Mouse (Mus musculus): ENCODE results near the gene Bmpr1b. TPM values are rescaled to one million over a fixed set of nuclear protein-coding genes. Genes with fewer than 3 reads are reported as not detected.

Bmpr1b gene
- polyA plus RNA-seq, 1 experiment from 2014 or later = 12.2 TPM

DNA sequence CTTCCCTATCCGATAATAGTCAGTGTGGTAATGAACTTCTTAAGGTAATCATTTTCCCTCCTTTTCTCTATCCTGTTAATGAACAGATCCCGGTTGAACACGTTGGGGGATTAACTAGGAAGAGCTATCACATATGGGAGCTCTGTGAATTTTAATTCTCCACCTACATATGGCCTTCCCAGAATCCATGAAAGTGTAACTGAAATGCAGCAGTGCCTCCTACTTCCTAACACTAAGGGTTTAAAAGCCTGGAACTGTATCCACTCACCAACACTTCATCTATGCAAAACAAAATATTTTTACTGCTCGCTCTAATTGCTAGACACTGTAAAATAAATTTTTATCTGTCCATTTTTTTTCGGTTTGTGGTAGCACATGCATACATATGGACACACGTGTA, 63.0 kb downstream of the Bmpr1b start:
- H3K9me3 ChIP-seq (replicated peaks) = no peaks in the 10 kb centered on the region

GRCm38 (mm10) chr3:142104027-142104805, 65.0 kb downstream of the Bmpr1b start:
- no peaks in the 10 kb centered on the region for H3K27me3 ChIP-seq
- no peak overlapping the region for H3K27ac ChIP-seq
- no peak overlapping the region for H3K4me3 ChIP-seq
- no peak overlapping the region for H3K9ac ChIP-seq
- 86% methylated on average over 10 of the region's 10 CpGs for WGBS
- H3K4me1 ChIP-seq = no peaks in the 10 kb centered on the region; the same call in 1 of the 2 replicates
- no peaks in the 10 kb centered on the region for H3K9me3 ChIP-seq (replicated peaks)
- H3K36me3 ChIP-seq = no peaks in the 10 kb centered on the region
- no peak for ATAC-seq (ENCODE audit: low FRiP score)
- no peak overlapping the region for H3K4me2 ChIP-seq (replicated peaks)

More for the DNA sequence above, 63.0 kb downstream of the Bmpr1b start:
- Histone ChIP-seq H3K36me3 (no peaks in the 10 kb centered on the region), H3K27me3 (no peaks in the 10 kb centered on the region), H3K4me2 (replicated peaks) (no peak overlapping the region), H3K4me3 (no peak overlapping the region), H3K4me1 (no peaks in the 10 kb centered on the region; the same call in 1 of the 2 replicates), H3K27ac (no peak overlapping the region), H3K9ac (no peak overlapping the region)
- 88% methylated on average over 6 of the region's 6 CpGs for whole genome bisulfite sequencing
- ATAC-seq (ENCODE audit: low FRiP score) = no peak

DNA sequence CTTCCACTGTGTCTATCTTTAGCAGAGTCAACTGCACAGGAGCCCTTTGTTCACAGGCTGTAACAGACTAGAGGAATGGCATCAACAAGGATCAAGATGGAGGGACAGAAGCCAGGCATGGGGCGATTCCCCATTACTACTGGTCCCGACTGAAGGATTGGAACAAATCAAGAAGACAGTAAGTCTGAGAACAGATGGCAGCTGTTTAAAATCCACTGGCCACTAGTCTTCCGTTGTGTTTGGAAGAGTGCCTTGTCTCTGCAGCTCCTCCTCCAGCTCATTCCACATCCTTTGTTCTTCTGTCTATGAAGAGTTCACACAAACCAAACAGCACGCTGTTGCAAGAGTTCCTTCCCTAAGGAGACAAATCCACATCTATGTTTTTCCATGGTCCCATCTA, 65.6 kb downstream of the Bmpr1b start:
- H3K4me2 ChIP-seq (replicated peaks) = no peak overlapping the region
- no peak overlapping the region for H3K4me3 ChIP-seq
- no peak overlapping the region for H3K9ac ChIP-seq
- no peaks in the 10 kb centered on the region; the same call in 1 of the 2 replicates for H3K4me1 ChIP-seq
- ATAC-seq (ENCODE audit: low FRiP score) = no peak
- no peaks in the 10 kb centered on the region for H3K9me3 ChIP-seq (replicated peaks)
- WGBS = 92% methylated on average over 4 of the region's 4 CpGs
- H3K36me3 ChIP-seq = no peaks in the 10 kb centered on the region
- H3K27ac ChIP-seq = no peak overlapping the region
- no peaks in the 10 kb centered on the region for H3K27me3 ChIP-seq

GRCm38 (mm10) chr3:142099151-142099550, 70.1 kb downstream of the Bmpr1b start:
- no peaks in the 10 kb centered on the region for H3K9me3 ChIP-seq (replicated peaks)
- H3K4me1 ChIP-seq = no peaks in the 10 kb centered on the region
- H3K27me3 ChIP-seq = no peaks in the 10 kb centered on the region
- WGBS = 54% methylated on average over 2 of the region's 2 CpGs
- ATAC-seq (ENCODE audit: low FRiP score) = no peak
- no peaks in the 10 kb centered on the region for H3K36me3 ChIP-seq
- no peak overlapping the region for H3K4me2 ChIP-seq (replicated peaks)
- H3K27ac ChIP-seq = no peak overlapping the region
- H3K4me3 ChIP-seq = no peak overlapping the region
- no peak overlapping the region for H3K9ac ChIP-seq

DNA sequence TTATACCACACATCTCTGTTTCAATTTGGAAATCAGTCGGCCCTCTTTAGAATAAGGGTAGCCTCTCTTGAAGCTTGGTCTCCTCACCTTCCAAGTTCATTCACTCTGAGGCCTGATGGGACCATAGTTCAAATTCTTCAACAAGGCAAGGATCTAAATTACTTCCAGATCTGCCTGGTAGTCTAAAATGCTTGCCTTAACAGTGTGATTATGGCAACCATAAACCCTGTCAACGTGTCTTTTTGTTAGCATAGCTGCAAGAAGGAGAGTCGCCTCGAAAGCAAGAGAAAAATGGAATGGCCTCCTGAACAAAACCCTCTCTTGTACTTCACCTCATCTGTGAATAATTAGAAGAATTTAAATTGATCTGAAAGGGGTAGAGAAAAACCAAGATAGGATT, 75.2 kb downstream of the Bmpr1b start:
- Histone ChIP-seq H3K4me1 (no peaks in the 10 kb centered on the region), H3K27me3 (no peaks in the 10 kb centered on the region), H3K9ac (no peak overlapping the region), H3K27ac (no peak overlapping the region), H3K36me3 (no peaks in the 10 kb centered on the region), H3K4me3 (no peak overlapping the region), H3K4me2 (replicated peaks) (no peak overlapping the region), H3K9me3 (replicated peaks) (no peaks in the 10 kb centered on the region)
- no peak for ATAC-seq (ENCODE audit: low FRiP score)
- WGBS = 75% methylated on average over 4 of the region's 4 CpGs

GRCm38 (mm10) chr3:142089684-142090083, 79.5 kb downstream of the Bmpr1b start:
- no peak for ATAC-seq (ENCODE audit: low FRiP score)
- Histone ChIP-seq H3K27me3 (no peaks in the 10 kb centered on the region), H3K9me3 (replicated peaks) (no peaks in the 10 kb centered on the region), H3K9ac (no peak overlapping the region), H3K4me2 (replicated peaks) (no peak overlapping the region), H3K36me3 (no peaks in the 10 kb centered on the region), H3K4me1 (peaks cover 2% of the 10 kb centered on the region; the same call in 1 of the 2 replicates), H3K27ac (no peak overlapping the region), H3K4me3 (no peak overlapping the region)
- WGBS = 95% methylated on average over 4 of the region's 4 CpGs

- Histone ChIP-seq H3K27me3 (no peaks in the 10 kb centered on the region), H3K9ac (no peak overlapping the region), H3K4me1 (peaks cover 2% of the 10 kb centered on the region; the same call in 1 of the 2 replicates), H3K36me3 (no peaks in the 10 kb centered on the region), H3K4me2 (replicated peaks) (no peak overlapping the region), H3K9me3 (replicated peaks) (no peaks in the 10 kb centered on the region), H3K27ac (no peak overlapping the region), H3K4me3 (no peak overlapping the region)
- WGBS = 67% methylated on average over 3 of the region's 3 CpGs
- ATAC-seq (ENCODE audit: low FRiP score) = no peak
Measured at GRCm38 (mm10) chr3:142085938-142086337, 83.3 kb downstream of the Bmpr1b start.

- no peak overlapping the region for H3K4me2 ChIP-seq (replicated peaks)
- no peaks in the 10 kb centered on the region for H3K36me3 ChIP-seq
- H3K4me3 ChIP-seq = no peak overlapping the region
- 51% methylated on average over 1 of the region's 1 CpGs for WGBS
- no peak for ATAC-seq (ENCODE audit: low FRiP score)
- no peaks in the 10 kb centered on the region for H3K27me3 ChIP-seq
- peaks cover 2% of the 10 kb centered on the region; the same call in 1 of the 2 replicates for H3K4me1 ChIP-seq
- no peak overlapping the region for H3K27ac ChIP-seq
- H3K9me3 ChIP-seq (replicated peaks) = no peaks in the 10 kb centered on the region
- H3K9ac ChIP-seq = no peak overlapping the region
Measured at GRCm38 (mm10) chr3:142084091-142084490, 85.1 kb downstream of the Bmpr1b start.

DNA sequence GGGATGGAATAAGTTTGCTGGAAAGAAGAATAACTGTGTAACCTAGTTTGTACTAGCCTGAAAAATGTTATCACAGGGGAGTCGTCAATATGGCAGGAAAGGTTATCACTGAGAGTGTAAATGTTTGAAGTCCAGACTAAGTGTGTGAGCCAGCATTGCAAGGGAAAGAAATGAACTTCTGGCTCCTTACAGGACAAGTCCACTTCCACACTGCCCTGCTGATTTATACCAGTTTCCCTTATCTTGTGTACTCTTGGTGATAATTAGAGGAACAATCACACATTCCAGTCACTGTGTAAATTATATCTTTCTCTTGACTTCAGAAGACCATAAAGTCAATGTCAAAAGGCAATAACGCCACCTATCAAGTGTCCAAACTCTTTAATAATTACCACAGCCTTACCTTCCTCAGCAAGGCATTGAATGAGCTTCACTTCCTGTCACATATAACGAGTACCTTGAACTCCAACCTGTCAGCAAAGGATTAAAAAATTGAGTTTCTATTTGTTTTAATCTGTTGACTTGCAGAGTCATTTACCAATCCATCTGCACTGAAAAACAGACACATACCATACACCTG, 91.4 kb downstream of the Bmpr1b start:
- no peak overlapping the region for H3K27ac ChIP-seq
- no peak for ATAC-seq (ENCODE audit: low FRiP score)
- no peak overlapping the region for H3K4me3 ChIP-seq
- H3K9me3 ChIP-seq (replicated peaks) = no peaks in the 10 kb centered on the region
- H3K4me1 ChIP-seq = no peaks in the 10 kb centered on the region
- WGBS = 89% methylated on average over 3 of the region's 3 CpGs
- no peak overlapping the region for H3K9ac ChIP-seq
- no peak overlapping the region for H3K4me2 ChIP-seq (replicated peaks)
- no peaks in the 10 kb centered on the region for H3K36me3 ChIP-seq
- no peaks in the 10 kb centered on the region for H3K27me3 ChIP-seq

GRCm38 (mm10) chr3:142071601-142072000, 97.6 kb downstream of the Bmpr1b start:
- H3K4me2 ChIP-seq (replicated peaks) = no peak overlapping the region
- no peak overlapping the region for H3K27ac ChIP-seq
- no peaks in the 10 kb centered on the region for H3K4me1 ChIP-seq
- no peak overlapping the region for H3K4me3 ChIP-seq
- no peaks in the 10 kb centered on the region for H3K27me3 ChIP-seq
- H3K36me3 ChIP-seq = no peaks in the 10 kb centered on the region
- ATAC-seq (ENCODE audit: low FRiP score) = no peak
- no peaks in the 10 kb centered on the region for H3K9me3 ChIP-seq (replicated peaks)
- no peak overlapping the region for H3K9ac ChIP-seq
- 94% methylated on average over 5 of the region's 5 CpGs for WGBS

GRCm38 (mm10) chr3:142066792-142067346, 102.4 kb downstream of the Bmpr1b start:
- no peaks in the 10 kb centered on the region for H3K27me3 ChIP-seq
- H3K4me1 ChIP-seq = peaks cover 8% of the 10 kb centered on the region
- H3K36me3 ChIP-seq = no peaks in the 10 kb centered on the region
- H3K9ac ChIP-seq = no peak overlapping the region
- H3K9me3 ChIP-seq (replicated peaks) = no peaks in the 10 kb centered on the region
- H3K4me3 ChIP-seq = no peak overlapping the region
- 50% methylated on average over 1 of the region's 1 CpGs for WGBS
- H3K4me2 ChIP-seq (replicated peaks) = no peak overlapping the region
- no peak overlapping the region for H3K27ac ChIP-seq
- ATAC-seq (ENCODE audit: low FRiP score) = no peak

DNA sequence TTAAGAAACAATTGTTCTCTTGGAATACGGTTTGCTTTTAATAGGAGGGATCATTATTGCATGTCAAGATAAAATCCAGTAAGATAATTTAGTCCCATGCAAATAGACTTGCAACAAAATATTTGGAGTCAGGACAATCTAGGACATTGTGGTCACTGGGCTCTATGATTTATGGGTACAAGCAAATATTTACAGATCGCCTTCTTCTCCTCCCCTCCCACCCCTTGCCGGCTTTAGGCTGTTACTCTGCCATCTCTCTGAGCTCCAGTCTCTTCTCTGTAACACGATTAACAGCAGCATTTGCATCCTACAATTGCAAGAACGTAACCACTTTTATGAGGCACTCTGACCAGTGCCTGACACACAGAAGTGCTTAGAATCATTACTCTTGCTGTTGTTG, 104.1 kb downstream of the Bmpr1b start:
- ATAC-seq (ENCODE audit: low FRiP score) = no peak
- no peak overlapping the region for H3K27ac ChIP-seq
- H3K4me2 ChIP-seq (replicated peaks) = no peak overlapping the region
- no peaks in the 10 kb centered on the region for H3K9me3 ChIP-seq (replicated peaks)
- peaks cover 12% of the 10 kb centered on the region for H3K4me1 ChIP-seq
- no peak overlapping the region for H3K4me3 ChIP-seq
- H3K9ac ChIP-seq = no peak overlapping the region
- 82% methylated on average over 5 of the region's 5 CpGs for WGBS
- no peaks in the 10 kb centered on the region for H3K36me3 ChIP-seq
- no peaks in the 10 kb centered on the region for H3K27me3 ChIP-seq

Data from hindbrain, embryonic 12.5 days (tissue).